Mouse (Mus musculus): ENCODE results near the gene Nras.

DNA sequence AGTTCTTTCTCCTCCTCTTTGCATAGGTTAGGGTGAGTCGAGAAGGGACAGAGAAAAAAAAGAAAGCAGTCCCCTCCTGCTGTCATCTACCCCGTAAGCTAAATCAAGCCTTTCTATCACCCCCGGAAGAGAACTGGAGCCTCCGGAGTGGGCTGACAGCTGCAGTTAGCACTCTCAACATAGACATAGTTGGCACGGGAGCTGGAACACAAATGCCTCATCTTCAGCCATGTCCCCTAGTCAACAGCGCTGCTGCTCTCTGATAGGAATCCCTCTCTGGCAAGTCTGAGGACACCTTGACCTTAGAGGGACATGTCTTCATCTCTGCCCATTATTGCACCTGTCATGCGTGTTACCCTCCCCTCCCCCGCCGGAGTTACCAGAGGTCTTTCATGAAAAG lies 21.2 kb downstream of the Nras start:
- TF ChIP-seq CTCF (IDR thresholded peaks at IDR 0.05; ENCODE audit: borderline replicate concordance, insufficient read depth, low read depth, low read length) (no peak), POLR2A (IDR thresholded peaks at IDR 0.05; ENCODE audit: borderline replicate concordance, insufficient read depth, low read length) (no peak)
